Mouse (Mus musculus) heart, embryonic 11.5 days (tissue): ENCODE measurements around the gene Epha4. TPM values are rescaled to one million over a fixed set of nuclear protein-coding genes. Genes with fewer than 3 reads are reported as not detected.

Experiments used
- ATAC-seq: fragments of 200-750 bp; cut with Nextera tagmentation; replicated peaks from 2 replicates; pipeline ENCODE4 v1.8.0; 2017; ENCODE audit warnings: moderate library complexity; ENCODE audit not compliant: insufficient number of reproducible peaks, low FRiP score, low TSS enrichment
- H3K27ac ChIP-seq: fragments of 300-500 bp; sonication (generic); 2 replicates; pipeline ENCODE4 v1.5.1; 2014; ENCODE audit warnings: mild to moderate bottlenecking, low read depth, low read length
- H3K27me3 ChIP-seq: fragments of 300-500 bp; sonication (generic); 2 replicates; pipeline ENCODE4 v1.6.1; 2014; ENCODE audit warnings: mild to moderate bottlenecking, low read length, mixed read lengths; ENCODE audit not compliant: control insufficient read depth, insufficient read depth
- H3K36me3 ChIP-seq: fragments of 300-500 bp; sonication (generic); 2 replicates; pipeline ENCODE4 v1.6.1; 2014; ENCODE audit warnings: mild to moderate bottlenecking, low read length, moderate library complexity, mixed read lengths; ENCODE audit not compliant: control insufficient read depth, insufficient read depth
- H3K4me1 ChIP-seq: fragments of 300-500 bp; sonication (generic); 2 replicates; pipeline ENCODE4 v1.6.1; 2014; ENCODE audit warnings: low read length; ENCODE audit not compliant: control insufficient read depth, insufficient read depth
- H3K4me2 ChIP-seq: fragments of 300-500 bp; sonication (generic); 2 replicates; pipeline ENCODE4 v1.6.1; 2014; ENCODE audit warnings: mild to moderate bottlenecking, moderate library complexity
- H3K4me3 ChIP-seq: fragments of 300-500 bp; sonication (generic); 2 replicates; pipeline ENCODE4 v1.5.1; 2014; ENCODE audit warnings: low read depth, low read length
- H3K9ac ChIP-seq: fragments of 300-500 bp; sonication (generic); 2 replicates; pipeline ENCODE4 v1.6.1; 2014; ENCODE audit warnings: mild to moderate bottlenecking, low read depth, low read length, moderate library complexity
- H3K9me3 ChIP-seq: fragments of 300-500 bp; sonication (generic); replicated peaks from 2 replicates; pipeline ENCODE4 v1.6.1; 2016; ENCODE audit warnings: low read length; ENCODE audit not compliant: control insufficient read depth
- WGBS: fragments of 180-500 bp; shearing (Covaris S2); extraction: QIAGEN DNeasy Blood & Tissue Kit; methylation state at CpG from one replicate; pipeline ENCODE4 v1.1.7; 2014; ENCODE audit not compliant: insufficient replicate concordance; 5-methylcytosine and 5-hydroxymethylcytosine counted together
- microRNA-seq: library from miRNA; unstranded; fragments of <30 nt; microRNA quantifications from one replicate; pipeline ENCODE4, GENCODE M21; 2016; ENCODE audit warnings: borderline number of aligned reads
- polyA plus RNA-seq: library from polyadenylated mRNA; unstranded; fragments of >200 nt; fragmentation: Nextera tagmentation; extraction: Ambion mirVana; gene quantifications from 2 replicates; pipeline ENCODE4 v1.2.1, GENCODE M21; 2014

Gene Epha4
- polyA plus RNA-seq, 1 experiment from 2014 or later = 7.4 TPM

GRCm38 (mm10) chr1:77338346-77338745 lies 176.5 kb downstream of the Epha4 start:
- Histone ChIP-seq H3K9me3 (no peaks in the 10 kb centered on the region), H3K27ac (no peak overlapping the region), H3K27me3 (no peaks in the 10 kb centered on the region), H3K9ac (no peak overlapping the region), H3K4me2 (no peak overlapping the region), H3K4me3 (no peak overlapping the region), H3K36me3 (no peaks in the 10 kb centered on the region), H3K4me1 (0 out of 2 replicates have a peak, but pooled peaks cover 6% of the 10 kb centered on the region)
- WGBS = 27% methylated on average over 6 of the region's 6 CpGs
- no peak for ATAC-seq

- 53% methylated on average over 7 of the region's 7 CpGs for WGBS
- no peak overlapping the region for H3K4me3 ChIP-seq
- no peaks in the 10 kb centered on the region for H3K36me3 ChIP-seq
- ATAC-seq = no peak
- no peak overlapping the region for H3K27ac ChIP-seq
- H3K4me1 ChIP-seq = 0 out of 2 replicates have a peak, but pooled peaks cover 6% of the 10 kb centered on the region
- no peaks in the 10 kb centered on the region for H3K9me3 ChIP-seq
- H3K4me2 ChIP-seq = no peak overlapping the region
- H3K27me3 ChIP-seq = no peaks in the 10 kb centered on the region
- no peak overlapping the region for H3K9ac ChIP-seq
Observed at GRCm38 (mm10) chr1:77336937-77337336, 178.0 kb downstream of the Epha4 start.

GRCm38 (mm10) chr1:77318597-77319127 lies 196.2 kb downstream of the Epha4 start:
- H3K27me3 ChIP-seq = no peaks in the 10 kb centered on the region
- H3K4me1 ChIP-seq = no peaks in the 10 kb centered on the region
- no peak overlapping the region for H3K4me2 ChIP-seq
- H3K36me3 ChIP-seq = no peaks in the 10 kb centered on the region
- H3K9ac ChIP-seq = no peak overlapping the region
- 78% methylated on average over 4 of the region's 4 CpGs for WGBS
- H3K4me3 ChIP-seq = no peak overlapping the region
- no peak for ATAC-seq
- H3K27ac ChIP-seq = no peak overlapping the region
- no peaks in the 10 kb centered on the region for H3K9me3 ChIP-seq

Small RNA genes lying within 50 kb of the gene (microRNA-seq; reads per million reads assigned to microRNA genes)
- gene Mir6352 = not detected
